Mouse (Mus musculus): Measurements from ENCODE around the gene Ube3b.

GRCm38 (mm10) chr5:114379763-114380162 lies 644 bp upstream of the Ube3b start:
- no peak for TF ChIP-seq EP300 (optimal IDR thresholded peaks at IDR 0.05)
- TF ChIP-seq CTCF (IDR thresholded peaks at IDR 0.05; ENCODE audit: low read depth) = no peak

Measured in stomach, postnatal 0 days (tissue).